Mouse (Mus musculus) CH12.LX (cell line): ENCODE results near the gene Col9a2. TPM values are rescaled to one million over a fixed set of nuclear protein-coding genes. Genes with fewer than 3 reads are reported as not detected.

Experiments used
- DNase-seq: peaks from one replicate; pipeline ENCODE4 v3.0.0-alpha.2; 2013; ENCODE audit errors: extremely low read depth
- H3K27ac ChIP-seq: 2 replicates; pipeline ENCODE4 v1.5.1; 2012; ENCODE audit warnings: low read depth, mild to moderate bottlenecking, control low read depth, moderate library complexity; ENCODE audit not compliant: insufficient read depth
- H3K27me3 ChIP-seq: replicated peaks from 2 replicates; pipeline ENCODE3; 2012; ENCODE audit warnings: inconsistent platforms
- H3K36me3 ChIP-seq, 2 experiments: replicated peaks in 1 of 2; 2 replicates each; pipeline versions ENCODE3 to v1.6.1; 2012; ENCODE audit warnings: inconsistent platforms in 1 of 2, low read length in 1 of 2, mild to moderate bottlenecking in 1 of 2, mixed read lengths in 1 of 2, moderate library complexity in 1 of 2; ENCODE audit not compliant: control insufficient read depth in 1 of 2, insufficient read depth in 1 of 2
- H3K4me1 ChIP-seq, 2 experiments: 2 replicates each; pipeline ENCODE4 v1.6.1; 2012; ENCODE audit warnings: inconsistent platforms in 1 of 2, moderate library complexity in 1 of 2; ENCODE audit not compliant: insufficient read depth in 2 of 2, control insufficient read depth in 1 of 2
- H3K4me2 ChIP-seq: 2 replicates; pipeline ENCODE4 v1.6.1; 2012; ENCODE audit warnings: low read depth, mild to moderate bottlenecking, control low read depth; ENCODE audit not compliant: poor library complexity, insufficient read depth, severe bottlenecking
- H3K4me3 ChIP-seq, 3 experiments: fragments of 150-350 bp in 1 of 3; sonication (generic) in 1 of 3; replicated peaks in 1 of 3; 2 replicates each; pipeline versions ENCODE3 to v1.5.1; 2011 to 2012; ENCODE audit warnings: low read depth in 2 of 3, low read length in 2 of 3, mild to moderate bottlenecking in 2 of 3, moderate library complexity in 2 of 3, control low read depth in 1 of 3, improper control_type of control experiment in 1 of 3, inconsistent platforms in 1 of 3, mixed read lengths in 1 of 3; ENCODE audit not compliant: poor library complexity in 1 of 3
- H3K79me2 ChIP-seq: replicated peaks from 2 replicates; pipeline ENCODE4 v1.6.1; 2012; ENCODE audit warnings: mild to moderate bottlenecking, moderate library complexity; ENCODE audit not compliant: control insufficient read depth, poor library complexity, insufficient read depth, severe bottlenecking; ENCODE audit errors: extremely low read depth
- H3K9ac ChIP-seq: 2 replicates; pipeline ENCODE4 v1.6.1; 2012; ENCODE audit warnings: low read depth, mild to moderate bottlenecking, control low read depth, moderate library complexity; ENCODE audit not compliant: insufficient read depth
- H3K9me3 ChIP-seq: replicated peaks from 2 replicates; pipeline ENCODE3; 2012; ENCODE audit warnings: low read length, inconsistent platforms, mixed read lengths
- BHLHE40 ChIP-seq: IDR thresholded peaks from 2 replicates; pipeline ENCODE4 v1.6.1; 2011; ENCODE audit warnings: mild to moderate bottlenecking, low read depth, low read length, improper control_type of control experiment
- CHD1 ChIP-seq: IDR thresholded peaks from 2 replicates; pipeline ENCODE4 v1.6.1; 2012; ENCODE audit warnings: low read depth, low read length, improper control_type of control experiment, inconsistent platforms
- CHD2 ChIP-seq: IDR thresholded peaks from 2 replicates; pipeline ENCODE4 v1.6.1; 2011; ENCODE audit warnings: low read length, improper control_type of control experiment
- CTCF ChIP-seq, 2 experiments: IDR thresholded peaks in 1 of 2; conservative IDR thresholded peaks in 1 of 2; 2 replicates each; pipeline ENCODE4 v1.5.1; 2011 to 2012; ENCODE audit warnings: low read depth in 2 of 2, low read length in 2 of 2, improper control_type of control experiment in 1 of 2, inconsistent platforms in 1 of 2, mild to moderate bottlenecking in 1 of 2, moderate library complexity in 1 of 2
- ELF1 ChIP-seq: IDR thresholded peaks from 2 replicates; pipeline ENCODE4 v1.6.1; 2014; ENCODE audit warnings: low read depth, mild to moderate bottlenecking, inconsistent platforms, low read length, improper control_type of control experiment
- EP300 ChIP-seq: IDR thresholded peaks from 2 replicates; pipeline ENCODE4 v1.6.1; 2011; ENCODE audit warnings: low read length, improper control_type of control experiment
- ETS1 ChIP-seq: conservative IDR thresholded peaks from 2 replicates; pipeline ENCODE4 v1.6.1; 2012; ENCODE audit warnings: low read depth, mild to moderate bottlenecking, inconsistent platforms, low read length, improper control_type of control experiment, moderate library complexity
- GABPA ChIP-seq: IDR thresholded peaks from 2 replicates; pipeline ENCODE4 v1.6.1; 2012; ENCODE audit warnings: low read depth, low read length, improper control_type of control experiment, inconsistent platforms; ENCODE audit not compliant: insufficient replicate concordance
- HCFC1 ChIP-seq: IDR thresholded peaks from 2 replicates; pipeline ENCODE4 v1.6.1; 2012; ENCODE audit warnings: low read depth, mild to moderate bottlenecking, inconsistent platforms, low read length, improper control_type of control experiment
- IRF4 ChIP-seq: IDR thresholded peaks from 2 replicates; pipeline ENCODE4 v1.6.1; 2014; ENCODE audit warnings: low read depth, mild to moderate bottlenecking, inconsistent platforms, low read length, improper control_type of control experiment
- JUN ChIP-seq: IDR thresholded peaks from 2 replicates; pipeline ENCODE4 v1.6.1; 2011; ENCODE audit warnings: low read depth, mild to moderate bottlenecking, low read length, improper control_type of control experiment, moderate library complexity; ENCODE audit not compliant: insufficient read depth
- JUND ChIP-seq: conservative IDR thresholded peaks from 2 replicates; pipeline ENCODE4 v1.6.1; 2011; ENCODE audit warnings: low read depth, low read length, improper control_type of control experiment
- KAT2A ChIP-seq: IDR thresholded peaks from 2 replicates; pipeline ENCODE4 v1.6.1; 2012; ENCODE audit warnings: low read length, improper control_type of control experiment, inconsistent platforms; ENCODE audit not compliant: insufficient replicate concordance
- MAX ChIP-seq: IDR thresholded peaks from 2 replicates; pipeline ENCODE4 v1.6.1; 2011; ENCODE audit warnings: low read length, improper control_type of control experiment
- MAZ ChIP-seq: IDR thresholded peaks from 2 replicates; pipeline ENCODE4 v1.6.1; 2012; ENCODE audit warnings: low read depth, mild to moderate bottlenecking, inconsistent platforms, low read length, improper control_type of control experiment, moderate library complexity
- MEF2A ChIP-seq: IDR thresholded peaks from 2 replicates; pipeline ENCODE4 v1.6.1; 2014; ENCODE audit warnings: low read depth, mild to moderate bottlenecking, inconsistent platforms, low read length, improper control_type of control experiment, borderline replicate concordance
- MXI1 ChIP-seq: IDR thresholded peaks from 2 replicates; pipeline ENCODE4 v1.6.1; 2011; ENCODE audit warnings: mild to moderate bottlenecking, low read depth, low read length, improper control_type of control experiment
- NELFE ChIP-seq: IDR thresholded peaks from 2 replicates; pipeline ENCODE4 v1.6.1; 2011; ENCODE audit warnings: low read depth, low read length, improper control_type of control experiment
- NRF1 ChIP-seq: IDR thresholded peaks from 2 replicates; pipeline ENCODE4 v1.6.1; 2014; ENCODE audit warnings: low read depth, mild to moderate bottlenecking, inconsistent platforms, low read length, improper control_type of control experiment, moderate library complexity
- PAX5 ChIP-seq: IDR thresholded peaks from 2 replicates; pipeline ENCODE4 v1.6.1; 2012; ENCODE audit warnings: low read length, inconsistent platforms, mixed read lengths
- POLR2A ChIP-seq: IDR thresholded peaks from 2 replicates; pipeline ENCODE4 v1.6.1; 2011; ENCODE audit warnings: low read depth, mild to moderate bottlenecking, improper control_type of control experiment, low read length
- POLR2AphosphoS2 ChIP-seq: IDR thresholded peaks from 2 replicates; pipeline ENCODE4 v1.6.1; 2011; ENCODE audit warnings: low read depth, low read length, improper control_type of control experiment
- RAD21 ChIP-seq: IDR thresholded peaks from 2 replicates; pipeline ENCODE4 v1.6.1; 2011; ENCODE audit warnings: low read depth, mild to moderate bottlenecking, low read length, improper control_type of control experiment, moderate library complexity
- RCOR1 ChIP-seq: conservative IDR thresholded peaks from 2 replicates; pipeline ENCODE4 v1.6.1; 2012; ENCODE audit warnings: low read depth, mild to moderate bottlenecking, inconsistent platforms, low read length, improper control_type of control experiment
- SIN3A ChIP-seq: IDR thresholded peaks from 2 replicates; pipeline ENCODE4 v1.6.1; 2012; ENCODE audit warnings: low read length, improper control_type of control experiment, inconsistent platforms
- SMC3 ChIP-seq: IDR thresholded peaks from 2 replicates; pipeline ENCODE4 v1.6.1; 2011; ENCODE audit warnings: low read depth, low read length, improper control_type of control experiment
- TBP ChIP-seq: conservative IDR thresholded peaks from 2 replicates; pipeline ENCODE4 v1.6.1; 2011; ENCODE audit warnings: low read depth, low read length, improper control_type of control experiment
- TCF12 ChIP-seq: IDR thresholded peaks from 2 replicates; pipeline ENCODE4 v1.6.1; 2014; ENCODE audit warnings: low read depth, mild to moderate bottlenecking, inconsistent platforms, low read length, improper control_type of control experiment
- UBTF ChIP-seq: IDR thresholded peaks from 2 replicates; pipeline ENCODE4 v1.6.1; 2012; ENCODE audit warnings: low read depth, mild to moderate bottlenecking, inconsistent platforms, low read length, improper control_type of control experiment, moderate library complexity
- ZKSCAN1 ChIP-seq: IDR thresholded peaks from 2 replicates; pipeline ENCODE4 v1.6.1; 2012; ENCODE audit warnings: low read depth, inconsistent platforms, low read length, improper control_type of control experiment, borderline replicate concordance
- ZMIZ1 ChIP-seq: IDR thresholded peaks from 2 replicates; pipeline ENCODE4 v1.6.1; 2012; ENCODE audit warnings: low read depth, mild to moderate bottlenecking, inconsistent platforms, low read length, improper control_type of control experiment
- dilution Hi-C: fragments of 300-500 bp; cut with MboI; formaldehyde crosslinking; loops from 2 replicates; pipeline ENCODE4 v1.14.3; 2020; ENCODE audit warnings: low sequenced_read_pairs; ENCODE audit not compliant: extremely low pct_unique_long_range_greater_than_20kb, extremely low pct_ligation_motif_present
- in situ Hi-C: fragments of 300-500 bp; cut with MboI; formaldehyde crosslinking; loops from 3 replicates; pipeline ENCODE4 v1.14.3; 2019; ENCODE audit warnings: low sequenced_read_pairs, low pct_ligation_motif_present, low pct_unique_long_range_greater_than_20kb, mixed read lengths
- polyA plus RNA-seq: library from polyadenylated mRNA; unstranded; fragments of >175 nt; gene quantifications from 2 replicates; pipeline ENCODE4 v1.2.1, GENCODE M21; 2012; ENCODE audit warnings: low read depth; ENCODE audit not compliant: insufficient read length
- total RNA-seq, 2 experiments: library from RNA; depleted of rRNA; stranded (reverse); fragments of 300-350 nt in 1 of 2; fragments of >200 nt in 1 of 2; gene quantifications; 2 replicates each; pipeline ENCODE4 v1.2.3; 2012 to 2014

Col9a2 gene
- total and polyA plus RNA-seq, 3 experiments = not detected

GRCm38 (mm10) chr4:121016928-121017657 lies 22.1 kb upstream of the Col9a2 start, which contains the start of gene Smap2:
TSS of gene Smap2 (minus strand) at chr4:121017247.
- peak; percentile 94 for DNase-seq
- peaks cover 42% of the 10 kb centered on the region for H3K79me2 ChIP-seq
- H3K4me2 ChIP-seq = peak within 1 kb of the TSS; percentile 42
- TF ChIP-seq HCFC1 = peak; percentile 50
- peak; percentile 50; the same call in 1 of the 2 replicates for TF ChIP-seq ZMIZ1
- 0 out of 2 replicates have a peak, but pooled peaks have one; percentile 26 for TF ChIP-seq UBTF
- TF ChIP-seq SMC3 = peak; percentile 44
- TF ChIP-seq JUN = no peak
- no peak for TF ChIP-seq ETS1
- TF ChIP-seq GABPA = no peak
- no peak for TF ChIP-seq KAT2A
- TF ChIP-seq JUND = no peak
- peak; percentile 86 for TF ChIP-seq POLR2A
- no peak for TF ChIP-seq CHD2
- peak; percentile 62; the same call in 1 of the 2 replicates for TF ChIP-seq TCF12
- TF ChIP-seq MAZ = peak; percentile 59; the same call in 1 of the 2 replicates
- peak; percentile 78 for TF ChIP-seq NELFE
- no peak for TF ChIP-seq ZKSCAN1
- TF ChIP-seq TBP = no peak
- TF ChIP-seq RAD21 = no peak
- TF ChIP-seq BHLHE40 = no peak; the same call in 1 of the 2 replicates
- TF ChIP-seq CTCF (conservative IDR thresholded peaks at IDR 0.05 in 1 of 2, IDR thresholded peaks at IDR 0.05 in 1 of 2; ENCODE audit: low read depth in 2 of 2, low read length in 2 of 2) = peak in 1 of 2 experiments; percentile 63; a peak in 2 of 4 replicates
- no peak; the same call in 1 of the 2 replicates for TF ChIP-seq MAX
- peak; percentile 33; the same call in 1 of the 2 replicates for TF ChIP-seq IRF4
- peak; percentile 18; the same call in 1 of the 2 replicates for TF ChIP-seq MEF2A
- TF ChIP-seq CHD1 = no peak
- no peak for TF ChIP-seq PAX5
- TF ChIP-seq SIN3A = peak; percentile 70
- TF ChIP-seq EP300 = no peak
- peak; percentile 71; the same call in 1 of the 2 replicates for TF ChIP-seq POLR2AphosphoS2
- no peak for TF ChIP-seq RCOR1
- peak; percentile 99 for TF ChIP-seq NRF1
- peak; percentile 91 for TF ChIP-seq ELF1
- TF ChIP-seq MXI1 = peak; percentile 48; the same call in 1 of the 2 replicates
- H3K9ac ChIP-seq = peak within 1 kb of the TSS; percentile 90
- peaks cover 0 to 24% of the 10 kb centered on the region in 2 experiments; a peak in 2 of 4 replicates for H3K4me1 ChIP-seq
- no peaks in the 10 kb centered on the region for H3K9me3 ChIP-seq
- H3K36me3 ChIP-seq = peaks cover 0 to 12% of the 10 kb centered on the region in 2 experiments
- H3K27ac ChIP-seq = peak within 1 kb of the TSS; percentile 70
- H3K4me3 ChIP-seq = peak within 1 kb of the TSS; percentile 91 to 98 (median 97)
- H3K27me3 ChIP-seq = no peaks in the 10 kb centered on the region
- in situ Hi-C loops = no loop called here
- dilution Hi-C loops = no loop called here
